Mouse (Mus musculus): ENCODE data around the gene Tmprss13. TPM values are rescaled to one million over a fixed set of nuclear protein-coding genes. Genes with fewer than 3 reads are reported as not detected.

The Tmprss13 gene
- polyA plus RNA-seq, 1 experiment, result 1.1 TPM

GRCm38 (mm10) chr9:45329577-45329976 is 10.7 kb downstream of the Tmprss13 start:
- DNase-seq (ENCODE audit: low read depth), result no peak

GRCm38 (mm10) chr9:45337406-45337805 is 18.5 kb downstream of the Tmprss13 start:
- DNase-seq (ENCODE audit: low read depth), result no peak

- DNase-seq (ENCODE audit: low read depth), result no peak
Observed at GRCm38 (mm10) chr9:45343066-45343465, 24.2 kb downstream of the Tmprss13 start.

- no peak for DNase-seq (ENCODE audit: low read depth)
Observed at GRCm38 (mm10) chr9:45345516-45345915, 26.6 kb downstream of the Tmprss13 start.

GRCm38 (mm10) chr9:45346276-45346675 is 27.4 kb downstream of the Tmprss13 start:
- DNase-seq (ENCODE audit: low read depth), result no peak

- no peak for DNase-seq (ENCODE audit: low read depth)
Observed at GRCm38 (mm10) chr9:45348560-45348959, 29.7 kb downstream of the Tmprss13 start.

GRCm38 (mm10) chr9:45349181-45349580 is 30.3 kb downstream of the Tmprss13 start:
- DNase-seq (ENCODE audit: low read depth), result no peak

GRCm38 (mm10) chr9:45349851-45350250 is 31.0 kb downstream of the Tmprss13 start:
- DNase-seq (ENCODE audit: low read depth), result no peak

- DNase-seq (ENCODE audit: low read depth), result no peak
Observed at GRCm38 (mm10) chr9:45355192-45355591, 36.3 kb downstream of the Tmprss13 start.

GRCm38 (mm10) chr9:45358356-45358755 is 39.5 kb downstream of the Tmprss13 start:
- no peak for DNase-seq (ENCODE audit: low read depth)

GRCm38 (mm10) chr9:45362051-45362461 is 43.2 kb downstream of the Tmprss13 start:
- no peak for DNase-seq (ENCODE audit: low read depth)

- DNase-seq (ENCODE audit: low read depth), result no peak
Observed at GRCm38 (mm10) chr9:45363639-45364214, 44.8 kb downstream of the Tmprss13 start.

GRCm38 (mm10) chr9:45367716-45368115 is 48.8 kb downstream of the Tmprss13 start:
- no peak for DNase-seq (ENCODE audit: low read depth)

- no peak for DNase-seq (ENCODE audit: low read depth)
Observed at GRCm38 (mm10) chr9:45368341-45368901, 49.5 kb downstream of the Tmprss13 start.

- DNase-seq (ENCODE audit: low read depth), result no peak
Observed at GRCm38 (mm10) chr9:45370117-45370561, 51.2 kb downstream of the Tmprss13 start, which contains the start of gene Fxyd6. Fxyd6 (plus strand) TSS chr9:45370185.

- DNase-seq (ENCODE audit: low read depth), result no peak
Observed at GRCm38 (mm10) chr9:45370616-45371336, 51.9 kb downstream of the Tmprss13 start.

- no peak for DNase-seq (ENCODE audit: low read depth)
Observed at GRCm38 (mm10) chr9:45371337-45371707, 52.4 kb downstream of the Tmprss13 start.

GRCm38 (mm10) chr9:45373896-45374295 is 55.0 kb downstream of the Tmprss13 start:
- no peak for DNase-seq (ENCODE audit: low read depth)

- DNase-seq (ENCODE audit: low read depth), result no peak
Observed at GRCm38 (mm10) chr9:45374988-45375502, 56.1 kb downstream of the Tmprss13 start.

GRCm38 (mm10) chr9:45376427-45376826 is 57.5 kb downstream of the Tmprss13 start:
- no peak for DNase-seq (ENCODE audit: low read depth)

- no peak for DNase-seq (ENCODE audit: low read depth)
Observed at GRCm38 (mm10) chr9:45376883-45377282, 58.0 kb downstream of the Tmprss13 start.

GRCm38 (mm10) chr9:45380411-45381251 is 61.7 kb downstream of the Tmprss13 start:
- DNase-seq (ENCODE audit: low read depth), result no peak

Data from gonadal fat pad, adult 2 months (tissue).